Mouse (Mus musculus) heart, adult 2 months (tissue): ENCODE data around the gene Tex2.

Experiments
- CTCF ChIP-seq: fragments of 200-600 bp; IDR thresholded peaks from 2 replicates; pipeline ENCODE4 v1.8.1; 2022; ENCODE audit warnings: antibody characterized with exemption, mild to moderate bottlenecking, moderate library complexity
- EP300 ChIP-seq: fragments of 200-500 bp; IDR thresholded peaks from 2 replicates; pipeline ENCODE4 v1.6.1; 2011; ENCODE audit warnings: low read depth, low read length, control low read depth; ENCODE audit not compliant: insufficient read depth
- POLR2A ChIP-seq: fragments of 200-500 bp; IDR thresholded peaks from 2 replicates; pipeline ENCODE4 v1.6.1; 2011; ENCODE audit warnings: mild to moderate bottlenecking, low read depth, low read length, control low read depth; ENCODE audit not compliant: insufficient read depth

GRCm38 (mm10) chr11:106527147-106527821, 85.9 kb downstream of the Tex2 start:
- TF ChIP-seq EP300 (no peak), CTCF (no peak), POLR2A (no peak)
